Mouse (Mus musculus) intestine, postnatal 0 days (tissue): ENCODE measurements at regions not wholly inside any gene's neighbourhood (a gene's known extent, or its start where the extent isn't known, plus 50 kb on each side); places are given as distances from the start of the nearest gene placed in this dataset.

Experiments
- ATAC-seq: fragments of 200-750 bp; cut with Nextera tagmentation; 2 replicates; pipeline ENCODE4 v1.8.0; 2017; ENCODE audit warnings: mild to moderate bottlenecking, moderate TSS enrichment, moderate library complexity
- H3K27ac ChIP-seq: fragments of 300-500 bp; sonication (generic); 2 replicates; pipeline ENCODE4 v1.5.1; 2014; ENCODE audit warnings: mild to moderate bottlenecking, low read depth, low read length, moderate library complexity
- H3K27me3 ChIP-seq: fragments of 300-500 bp; sonication (generic); replicated peaks from 2 replicates; pipeline ENCODE4 v1.6.1; 2014; ENCODE audit warnings: low read length, mixed read lengths; ENCODE audit not compliant: control insufficient read depth, insufficient read depth
- H3K36me3 ChIP-seq: fragments of 300-500 bp; sonication (generic); 2 replicates; pipeline ENCODE4 v1.6.1; 2014; ENCODE audit warnings: mild to moderate bottlenecking, moderate library complexity; ENCODE audit not compliant: control insufficient read depth, insufficient read depth
- H3K4me1 ChIP-seq: fragments of 300-500 bp; sonication (generic); replicated peaks from 2 replicates; pipeline ENCODE4 v1.6.1; 2014; ENCODE audit warnings: antibody characterized with exemption, low read length, mixed read lengths; ENCODE audit not compliant: control insufficient read depth, insufficient read depth
- H3K4me2 ChIP-seq: fragments of 300-500 bp; sonication (generic); replicated peaks from 2 replicates; pipeline ENCODE4 v1.6.1; 2014; ENCODE audit warnings: low read depth, mild to moderate bottlenecking, moderate library complexity
- H3K4me3 ChIP-seq: fragments of 300-500 bp; sonication (generic); 2 replicates; pipeline ENCODE4 v1.5.1; 2014; ENCODE audit warnings: low read depth, low read length
- H3K9ac ChIP-seq: fragments of 300-500 bp; sonication (generic); 2 replicates; pipeline ENCODE4 v1.6.1; 2014; ENCODE audit warnings: mild to moderate bottlenecking, low read depth, low read length
- H3K9me3 ChIP-seq: fragments of 300-500 bp; sonication (generic); 2 replicates; pipeline ENCODE4 v1.6.1; 2016; ENCODE audit warnings: mixed run types; ENCODE audit not compliant: control insufficient read depth
- CTCF ChIP-seq: sonication (generic); IDR thresholded peaks from 2 replicates; pipeline ENCODE4 v1.5.1; 2016; ENCODE audit warnings: low read depth, mild to moderate bottlenecking, control low read depth, antibody characterized with exemption, moderate library complexity
- WGBS: fragments of 180-500 bp; shearing (Covaris S2); extraction: QIAGEN DNeasy Blood & Tissue Kit; methylation state at CpG from one replicate; pipeline ENCODE4 v1.1.7; 2014; 5-methylcytosine and 5-hydroxymethylcytosine counted together

DNA sequence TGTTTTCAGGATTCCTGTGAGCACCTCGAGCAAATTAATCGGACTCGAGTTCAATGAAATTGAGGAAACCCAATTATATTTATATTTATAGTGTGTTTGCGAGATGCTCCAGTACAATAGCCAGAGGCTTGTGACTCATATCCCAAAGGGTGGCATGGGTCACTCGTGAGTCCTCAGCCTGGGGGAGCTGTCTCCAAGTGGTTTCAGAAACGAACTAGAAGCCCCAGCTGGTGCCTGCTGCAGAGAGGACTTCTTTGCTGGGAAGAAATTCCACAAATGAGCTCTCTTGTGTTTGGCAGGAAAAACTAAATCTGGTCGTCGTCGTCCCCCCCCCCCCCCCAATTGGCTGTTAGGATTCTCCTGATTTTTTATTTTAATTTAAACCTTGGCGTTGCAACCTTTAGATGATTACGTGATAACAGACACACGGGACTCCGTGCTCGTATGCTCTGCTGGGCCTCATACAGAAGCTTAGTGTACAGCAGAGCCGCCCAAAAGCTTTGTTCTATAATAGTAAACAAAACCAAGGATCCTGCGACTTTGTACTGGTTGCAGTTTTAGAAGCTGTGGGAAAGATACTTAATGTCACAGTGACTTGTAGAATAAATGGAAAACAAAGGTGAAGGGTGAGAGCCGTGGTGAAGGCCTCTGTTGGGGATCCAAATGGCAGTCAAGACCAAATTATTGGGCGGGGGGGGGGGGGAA lies 220.8 kb upstream of the Amigo2 start:
- no peak overlapping the region for H3K9ac ChIP-seq
- no peak overlapping the region for H3K4me3 ChIP-seq
- H3K27me3 ChIP-seq, result no peaks in the 10 kb centered on the region
- H3K4me2 ChIP-seq, result no peak overlapping the region
- H3K9me3 ChIP-seq, result no peaks in the 10 kb centered on the region
- no peaks in the 10 kb centered on the region for H3K36me3 ChIP-seq
- no peak for TF ChIP-seq CTCF
- WGBS, result 68% methylated on average over 18 of the region's 18 CpGs
- H3K4me1 ChIP-seq, result no peaks in the 10 kb centered on the region
- no peak for ATAC-seq
- H3K27ac ChIP-seq, result no peak overlapping the region

GRCm38 (mm10) chr15:97466906-97467465 lies 219.9 kb upstream of the Amigo2 start:
- TF ChIP-seq CTCF, result no peak
- H3K36me3 ChIP-seq, result no peaks in the 10 kb centered on the region

GRCm38 (mm10) chr15:97466110-97466509 lies 219.0 kb upstream of the Amigo2 start:
- no peaks in the 10 kb centered on the region for H3K4me1 ChIP-seq
- H3K9ac ChIP-seq, result no peak overlapping the region
- 71% methylated on average over 3 of the region's 3 CpGs for WGBS
- no peak for ATAC-seq
- H3K27ac ChIP-seq, result no peak overlapping the region
- no peak overlapping the region for H3K4me2 ChIP-seq
- no peaks in the 10 kb centered on the region for H3K27me3 ChIP-seq
- H3K9me3 ChIP-seq, result no peaks in the 10 kb centered on the region
- TF ChIP-seq CTCF, result peak; percentile 32; the same call in 1 of the 2 replicates
- H3K4me3 ChIP-seq, result no peak overlapping the region
- no peaks in the 10 kb centered on the region for H3K36me3 ChIP-seq

More at GRCm38 (mm10) chr15:97466906-97467465, 219.9 kb upstream of the Amigo2 start:
- Histone ChIP-seq H3K4me1 (no peaks in the 10 kb centered on the region), H3K4me3 (no peak overlapping the region), H3K27me3 (no peaks in the 10 kb centered on the region), H3K9ac (no peak overlapping the region), H3K27ac (no peak overlapping the region), H3K4me2 (no peak overlapping the region), H3K9me3 (no peaks in the 10 kb centered on the region)
- 79% methylated on average over 10 of the region's 10 CpGs for WGBS
- ATAC-seq, result no peak

- Histone ChIP-seq H3K27me3 (no peaks in the 10 kb centered on the region), H3K36me3 (no peaks in the 10 kb centered on the region), H3K4me1 (no peaks in the 10 kb centered on the region), H3K9ac (no peak overlapping the region), H3K27ac (no peak overlapping the region), H3K4me3 (no peak overlapping the region), H3K9me3 (no peaks in the 10 kb centered on the region), H3K4me2 (no peak overlapping the region)
- ATAC-seq, result no peak
- TF ChIP-seq CTCF, result no peak
- WGBS, result 77% methylated on average over 8 of the region's 8 CpGs
Measured at GRCm38 (mm10) chr15:97465366-97465765, 218.3 kb upstream of the Amigo2 start.

GRCm38 (mm10) chr15:97464737-97465136 lies 217.7 kb upstream of the Amigo2 start:
- Histone ChIP-seq H3K9ac (no peak overlapping the region), H3K4me1 (no peaks in the 10 kb centered on the region), H3K4me3 (no peak overlapping the region), H3K27ac (no peak overlapping the region), H3K4me2 (no peak overlapping the region), H3K27me3 (no peaks in the 10 kb centered on the region), H3K9me3 (no peaks in the 10 kb centered on the region), H3K36me3 (no peaks in the 10 kb centered on the region)
- 68% methylated on average over 9 of the region's 9 CpGs for WGBS
- ATAC-seq, result no peak
- no peak for TF ChIP-seq CTCF

GRCm38 (mm10) chr15:97462587-97462986 lies 215.5 kb upstream of the Amigo2 start:
- Histone ChIP-seq H3K36me3 (no peaks in the 10 kb centered on the region), H3K27me3 (no peaks in the 10 kb centered on the region), H3K4me1 (no peaks in the 10 kb centered on the region), H3K4me3 (no peak overlapping the region), H3K27ac (no peak overlapping the region), H3K4me2 (no peak overlapping the region), H3K9ac (no peak overlapping the region), H3K9me3 (no peaks in the 10 kb centered on the region)
- TF ChIP-seq CTCF, result no peak
- no peak for ATAC-seq
- 58% methylated on average over 2 of the region's 2 CpGs for WGBS
